Mouse (Mus musculus) spleen, postnatal 14 days (tissue): ENCODE measurements at regions not wholly inside any gene's neighbourhood (a gene's known extent, or its start where the extent isn't known, plus 50 kb on each side); places are given as distances from the start of the nearest gene placed in this dataset.
A peak's percentile ranks its signal among the peaks of the same experiment; 100 is the strongest.
"Not testable (repeated sequence)": the region's sequence is repeated elsewhere in the genome, so short reads cannot be mapped to it uniquely, and the experiment has no call there.

ENCODE experiments used
- DNase-seq, 2 experiments: peaks; one replicate each; pipeline ENCODE4 v3.0.0; 2021 to 2022; ENCODE audit warnings: low spot score in 2 of 2

- no peak for DNase-seq
Measured at GRCm38 (mm10) chr17:35758769-35759168, 54.3 kb upstream of the Ddr1 start.

GRCm38 (mm10) chr17:35759740-35760139, 55.3 kb upstream of the Ddr1 start:
- no peak for DNase-seq

GRCm38 (mm10) chr17:35762614-35763013, 58.2 kb upstream of the Ddr1 start:
- no peak for DNase-seq

GRCm38 (mm10) chr17:35763101-35763500, 58.4 kb upstream of the Ier3 start:
- no peak for DNase-seq

- peak in 1 of 2 experiments; percentile 51 for DNase-seq
Measured at GRCm38 (mm10) chr17:35763866-35764265, 57.6 kb upstream of the Ier3 start.

GRCm38 (mm10) chr17:35766406-35766805, 55.1 kb upstream of the Ier3 start:
- no peak for DNase-seq

- no peak for DNase-seq
Measured at GRCm38 (mm10) chr17:35769175-35769960, 52.1 kb upstream of the Ier3 start.

- not testable (repeated sequence) for DNase-seq
Measured at GRCm38 (mm10) chr17:35769961-35770276, 51.6 kb upstream of the Ier3 start.

- DNase-seq, result no peak
Measured at GRCm38 (mm10) chr17:35770599-35770998, 50.9 kb upstream of the Ier3 start.

GRCm38 (mm10) chr17:35771656-35772405, 49.7 kb upstream of the Ier3 start:
- no peak for DNase-seq
